Mouse (Mus musculus) neural tube, embryonic 12.5 days (tissue): Measurements from ENCODE around the gene Angpt4. TPM values are rescaled to one million over a fixed set of nuclear protein-coding genes. Genes with fewer than 3 reads are reported as not detected.

Experiments used
- ATAC-seq: fragments of 200-750 bp; cut with Nextera tagmentation; 2 replicates; pipeline ENCODE4 v1.8.0; 2017; ENCODE audit warnings: low read depth, mild to moderate bottlenecking, moderate TSS enrichment, moderate library complexity; ENCODE audit not compliant: low FRiP score
- H3K27ac ChIP-seq: fragments of 300-500 bp; sonication (generic); 2 replicates; pipeline ENCODE4 v1.5.1; 2016
- H3K27me3 ChIP-seq: fragments of 300-500 bp; sonication (generic); replicated peaks from 2 replicates; pipeline ENCODE4 v1.6.1; 2016; ENCODE audit warnings: mild to moderate bottlenecking
- H3K36me3 ChIP-seq: fragments of 300-500 bp; sonication (generic); 2 replicates; pipeline ENCODE4 v1.6.1; 2016; ENCODE audit warnings: mild to moderate bottlenecking
- H3K4me1 ChIP-seq: fragments of 300-500 bp; sonication (generic); 2 replicates; pipeline ENCODE4 v1.6.1; 2016
- H3K4me2 ChIP-seq: fragments of 300-500 bp; sonication (generic); replicated peaks from 2 replicates; pipeline ENCODE4 v1.6.1; 2016; ENCODE audit warnings: mild to moderate bottlenecking
- H3K4me3 ChIP-seq: fragments of 300-500 bp; sonication (generic); 2 replicates; pipeline ENCODE4 v1.5.1; 2016
- H3K9ac ChIP-seq: fragments of 300-500 bp; sonication (generic); 2 replicates; pipeline ENCODE4 v1.6.1; 2016; ENCODE audit warnings: mild to moderate bottlenecking
- H3K9me3 ChIP-seq: fragments of 300-500 bp; sonication (generic); 2 replicates; pipeline ENCODE4 v1.6.1; 2016; ENCODE audit warnings: mild to moderate bottlenecking
- WGBS: fragments of 180-500 bp; shearing (Covaris S2); methylation state at CpG from one replicate; pipeline ENCODE4 v1.1.7; 2016; 5-methylcytosine and 5-hydroxymethylcytosine counted together
- polyA plus RNA-seq: library from polyadenylated mRNA; unstranded; fragments of >200 nt; fragmentation: Nextera tagmentation; extraction: Ambion mirVana; gene quantifications from 2 replicates; pipeline ENCODE4 v1.2.1, GENCODE M21; 2016

Gene Angpt4
- polyA plus RNA-seq, 1 experiment from 2014 or later: 0.39 TPM

DNA sequence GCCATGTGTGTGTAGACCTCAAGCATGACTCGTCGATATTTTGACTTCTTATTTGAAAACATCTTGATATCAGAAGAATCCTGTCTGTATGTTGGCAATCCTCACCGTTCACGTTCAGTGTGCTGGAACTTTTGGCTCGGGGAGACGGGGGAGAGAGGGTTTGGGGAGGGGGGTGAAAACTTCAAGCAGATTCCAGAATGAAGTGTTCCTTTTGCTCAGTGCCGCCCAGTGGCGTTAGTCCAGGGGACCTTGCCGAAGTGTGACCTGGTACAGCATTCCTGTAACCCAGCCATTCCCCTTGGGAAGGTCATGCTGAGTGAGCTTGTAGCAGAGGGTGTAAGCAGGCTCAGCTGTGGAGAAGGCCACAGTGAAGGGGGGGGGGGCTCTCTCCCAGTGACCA, 8.1 kb downstream of the Angpt4 start:
- Histone ChIP-seq H3K9ac (no peak overlapping the region), H3K27me3 (no peaks in the 10 kb centered on the region), H3K9me3 (no peaks in the 10 kb centered on the region), H3K4me3 (no peak overlapping the region), H3K4me1 (peaks cover 10% of the 10 kb centered on the region), H3K36me3 (no peaks in the 10 kb centered on the region), H3K27ac (no peak overlapping the region), H3K4me2 (no peak overlapping the region)
- 82% methylated on average over 9 of the region's 9 CpGs for WGBS
- no peak for ATAC-seq

DNA sequence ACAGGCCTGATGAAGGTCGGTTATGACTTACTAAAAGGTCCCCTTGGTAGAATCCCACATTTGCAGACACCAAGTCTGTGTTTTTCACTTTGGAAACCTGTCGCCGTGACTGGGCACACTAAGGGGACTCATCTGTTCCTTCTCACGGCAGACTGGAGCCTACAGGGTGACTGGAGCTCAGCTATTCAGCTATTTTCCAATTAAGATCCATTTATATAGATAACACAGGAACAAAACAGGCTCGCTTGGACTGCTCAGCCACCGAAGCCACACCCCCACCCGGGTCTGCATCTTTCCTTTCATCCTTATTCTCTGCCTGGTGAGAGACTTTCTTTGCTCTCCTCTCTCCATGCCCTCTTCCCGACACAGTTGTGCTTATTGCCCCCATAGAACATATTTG, 10.1 kb downstream of the Angpt4 start:
- no peaks in the 10 kb centered on the region for H3K36me3 ChIP-seq
- H3K9ac ChIP-seq: no peak overlapping the region
- peaks cover 7% of the 10 kb centered on the region for H3K4me1 ChIP-seq
- no peaks in the 10 kb centered on the region for H3K27me3 ChIP-seq
- no peak overlapping the region for H3K27ac ChIP-seq
- 76% methylated on average over 8 of the region's 8 CpGs for WGBS
- H3K4me2 ChIP-seq: no peak overlapping the region
- H3K4me3 ChIP-seq: no peak overlapping the region
- ATAC-seq: no peak
- H3K9me3 ChIP-seq: no peaks in the 10 kb centered on the region

DNA sequence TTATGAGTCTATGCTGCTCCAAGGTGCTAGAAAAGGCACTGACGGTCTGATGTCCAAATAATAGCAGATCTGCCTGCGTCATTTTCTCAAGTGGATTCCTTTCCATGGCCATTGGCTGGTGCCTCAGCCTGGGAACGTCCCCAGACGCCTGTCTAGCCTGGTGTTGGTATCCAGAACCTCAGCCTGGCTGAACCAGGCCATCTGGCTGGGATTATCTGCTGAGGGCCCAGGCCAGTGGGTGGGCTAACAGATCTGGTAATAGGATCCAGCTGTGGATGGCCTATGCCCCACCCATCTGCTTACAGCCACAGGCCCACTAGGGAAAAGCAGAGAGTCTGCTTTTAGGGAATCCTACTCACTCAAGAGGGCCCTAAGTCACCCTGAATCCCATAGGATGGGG, 10.6 kb downstream of the Angpt4 start:
- 58% methylated on average over 4 of the region's 4 CpGs for WGBS
- peaks cover 2% of the 10 kb centered on the region; the same call in 1 of the 2 replicates for H3K4me1 ChIP-seq
- H3K36me3 ChIP-seq: no peaks in the 10 kb centered on the region
- H3K27me3 ChIP-seq: no peaks in the 10 kb centered on the region
- no peaks in the 10 kb centered on the region for H3K9me3 ChIP-seq
- no peak for ATAC-seq
- no peak overlapping the region for H3K4me2 ChIP-seq
- H3K27ac ChIP-seq: no peak overlapping the region
- H3K4me3 ChIP-seq: no peak overlapping the region
- no peak overlapping the region for H3K9ac ChIP-seq

DNA sequence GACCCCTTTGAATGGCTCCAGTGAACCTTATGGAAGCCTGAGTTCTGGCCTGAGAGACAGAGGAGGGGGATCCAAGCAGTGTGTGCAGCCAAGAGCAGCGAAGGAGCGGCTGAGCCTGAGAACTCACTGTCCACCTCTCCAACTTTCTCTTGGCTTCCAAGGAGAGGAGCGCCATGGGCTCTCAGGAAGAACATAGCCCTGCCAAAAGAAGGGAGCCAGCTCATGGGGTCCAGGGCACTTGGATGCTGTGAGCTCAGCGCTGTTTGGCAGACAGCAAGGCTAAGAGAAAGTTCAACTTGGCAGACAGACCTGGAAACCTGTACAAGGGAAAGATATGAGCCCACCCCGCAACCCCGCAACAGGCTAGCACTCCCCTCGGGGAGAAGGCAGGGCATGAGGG, 13.3 kb downstream of the Angpt4 start:
- 86% methylated on average over 7 of the region's 7 CpGs for WGBS

DNA sequence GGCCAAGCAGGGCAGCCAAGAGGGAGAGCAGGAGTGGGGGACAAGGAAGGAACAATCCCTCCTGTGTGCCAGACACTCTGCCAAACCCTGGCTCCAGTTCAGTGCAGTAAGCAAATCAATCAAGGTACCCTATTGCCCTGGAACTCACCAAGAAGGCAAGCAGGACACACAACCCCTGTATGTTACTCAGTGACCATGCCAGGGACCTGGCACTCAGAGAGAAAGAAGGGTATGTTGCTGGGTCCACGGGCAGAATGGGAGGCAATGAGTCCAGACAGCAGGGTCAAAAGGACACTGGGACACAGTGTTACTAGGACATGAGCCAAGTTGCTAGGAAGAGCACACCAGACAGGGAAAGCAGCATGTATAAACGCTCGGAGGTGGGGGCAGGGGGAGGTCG, 14.7 kb downstream of the Angpt4 start:
- H3K4me1 ChIP-seq: no peaks in the 10 kb centered on the region
- H3K36me3 ChIP-seq: no peaks in the 10 kb centered on the region
- 64% methylated on average over 4 of the region's 4 CpGs for WGBS
- no peak overlapping the region for H3K9ac ChIP-seq
- H3K9me3 ChIP-seq: no peaks in the 10 kb centered on the region
- H3K27ac ChIP-seq: no peak overlapping the region
- ATAC-seq: no peak
- no peaks in the 10 kb centered on the region for H3K27me3 ChIP-seq
- H3K4me2 ChIP-seq: no peak overlapping the region
- no peak overlapping the region for H3K4me3 ChIP-seq

More for the DNA sequence above, 13.3 kb downstream of the Angpt4 start:
- no peak overlapping the region for H3K9ac ChIP-seq
- no peaks in the 10 kb centered on the region for H3K9me3 ChIP-seq
- no peak for ATAC-seq
- H3K27me3 ChIP-seq: no peaks in the 10 kb centered on the region
- H3K4me2 ChIP-seq: no peak overlapping the region
- no peak overlapping the region for H3K4me3 ChIP-seq
- no peaks in the 10 kb centered on the region for H3K4me1 ChIP-seq
- no peaks in the 10 kb centered on the region for H3K36me3 ChIP-seq
- no peak overlapping the region for H3K27ac ChIP-seq

DNA sequence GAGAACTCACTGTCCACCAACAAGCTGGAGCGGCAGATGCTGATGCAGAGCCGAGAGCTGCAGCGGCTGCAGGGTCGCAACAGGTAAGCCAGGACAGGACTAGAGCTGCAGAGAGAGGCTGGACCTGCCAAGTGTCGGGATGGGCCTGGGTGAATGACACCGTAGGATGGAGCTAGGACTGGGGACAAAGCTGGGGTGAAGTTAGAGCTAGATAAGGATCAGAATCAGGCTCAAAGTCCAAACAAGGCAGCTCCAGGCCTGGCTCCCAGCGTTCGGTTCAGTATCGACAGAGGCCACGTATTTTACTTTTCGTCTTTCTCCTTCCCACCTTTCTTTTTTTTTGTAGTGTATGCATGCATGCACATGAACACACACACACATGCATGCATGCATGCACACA, 16.1 kb downstream of the Angpt4 start:
- no peak overlapping the region for H3K9ac ChIP-seq
- H3K9me3 ChIP-seq: no peaks in the 10 kb centered on the region
- H3K4me2 ChIP-seq: no peak overlapping the region
- H3K36me3 ChIP-seq: no peaks in the 10 kb centered on the region
- 90% methylated on average over 11 of the region's 11 CpGs for WGBS
- ATAC-seq: no peak
- H3K4me3 ChIP-seq: no peak overlapping the region
- no peaks in the 10 kb centered on the region for H3K4me1 ChIP-seq
- H3K27ac ChIP-seq: no peak overlapping the region
- no peaks in the 10 kb centered on the region for H3K27me3 ChIP-seq

DNA sequence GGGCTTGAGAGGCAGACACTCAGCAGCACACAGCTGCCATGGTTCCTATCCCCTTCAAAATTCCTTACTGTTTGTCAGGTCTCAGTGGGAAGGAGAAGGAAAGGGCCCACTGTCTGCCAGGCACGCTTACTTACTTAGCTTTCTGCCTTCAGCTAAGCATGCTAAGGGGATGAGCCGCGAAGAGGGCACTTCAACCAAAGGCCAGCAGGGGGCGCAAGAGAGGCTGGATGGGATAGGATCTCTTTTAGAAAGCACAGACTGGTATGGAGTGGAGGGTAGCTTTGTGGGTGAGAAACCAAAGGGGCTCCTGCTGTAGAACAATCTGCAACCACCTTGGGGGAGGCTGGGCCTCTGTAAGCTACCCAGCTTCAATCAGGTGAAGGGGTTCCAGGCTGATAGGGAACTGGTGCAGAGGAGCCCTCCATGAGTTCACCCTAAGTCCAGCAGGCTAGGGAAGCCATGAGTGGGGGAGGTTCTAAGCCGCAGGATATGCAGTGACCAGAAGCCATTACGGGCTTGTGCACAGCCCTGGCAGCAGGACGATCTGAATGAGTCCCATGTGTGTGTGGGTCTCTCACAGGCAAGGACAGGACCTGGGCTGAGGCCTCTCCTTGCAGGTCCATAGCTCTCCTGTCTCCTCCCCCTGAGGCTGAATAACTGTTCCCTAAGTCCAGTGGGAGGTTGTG, 19.5 kb downstream of the Angpt4 start:
- Histone ChIP-seq H3K9me3 (no peaks in the 10 kb centered on the region), H3K27ac (no peak overlapping the region), H3K27me3 (no peaks in the 10 kb centered on the region), H3K4me2 (no peak overlapping the region), H3K36me3 (no peaks in the 10 kb centered on the region), H3K4me3 (no peak overlapping the region), H3K9ac (no peak overlapping the region), H3K4me1 (no peaks in the 10 kb centered on the region)
- WGBS: 35% methylated on average over 7 of the region's 7 CpGs
- peak; percentile 75; the same call in 1 of the 2 replicates for ATAC-seq

DNA sequence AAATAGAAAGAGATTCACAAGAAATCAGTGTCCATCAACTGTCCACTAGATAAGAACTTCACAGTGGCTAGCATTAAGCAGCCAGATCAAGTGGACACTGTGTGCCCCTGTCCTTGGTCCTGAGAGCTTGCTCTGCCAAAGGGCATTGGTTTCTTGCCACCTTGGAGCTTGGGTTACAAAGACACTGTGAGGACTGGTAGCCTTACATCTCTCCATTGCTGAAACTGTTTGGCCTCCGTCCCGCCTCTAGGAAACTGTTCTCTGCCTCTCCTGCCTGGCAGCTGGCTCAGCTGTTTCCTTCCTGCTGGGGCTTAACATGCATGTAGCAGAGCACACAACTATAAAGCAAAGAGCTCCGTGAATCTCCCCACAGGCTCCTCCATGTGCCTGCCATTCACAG, 26.9 kb downstream of the Angpt4 start:
- H3K4me2 ChIP-seq: no peak overlapping the region
- WGBS: 49% methylated on average over 3 of the region's 3 CpGs
- H3K9ac ChIP-seq: no peak overlapping the region
- no peaks in the 10 kb centered on the region for H3K9me3 ChIP-seq
- H3K4me1 ChIP-seq: no peaks in the 10 kb centered on the region
- no peak overlapping the region for H3K27ac ChIP-seq
- ATAC-seq: no peak
- no peak overlapping the region for H3K4me3 ChIP-seq
- no peaks in the 10 kb centered on the region for H3K36me3 ChIP-seq
- no peaks in the 10 kb centered on the region for H3K27me3 ChIP-seq

DNA sequence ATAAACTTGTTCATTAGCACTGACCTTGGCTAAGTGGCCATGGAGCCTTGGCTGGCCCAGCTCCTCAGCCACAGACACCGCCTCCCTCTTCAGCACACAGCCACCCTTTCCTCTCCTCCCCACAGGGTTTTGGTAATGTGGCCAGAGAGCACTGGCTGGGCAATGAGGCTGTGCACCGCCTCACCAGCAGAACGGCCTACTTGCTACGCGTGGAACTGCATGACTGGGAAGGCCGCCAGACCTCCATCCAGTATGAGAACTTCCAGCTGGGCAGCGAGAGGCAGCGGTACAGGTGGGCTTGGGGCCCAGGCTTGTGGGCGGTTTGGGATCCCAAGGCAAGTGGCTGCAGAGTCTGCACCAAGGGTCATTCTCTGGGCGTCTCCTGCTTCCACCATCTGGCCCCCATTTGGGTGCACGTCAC, 27.8 kb downstream of the Angpt4 start:
- no peak for ATAC-seq
- WGBS: 75% methylated on average over 11 of the region's 11 CpGs
- no peaks in the 10 kb centered on the region for H3K4me1 ChIP-seq
- 0 out of 2 replicates have a peak overlapping the region, but pooled peaks have one; percentile 5 for H3K9ac ChIP-seq
- no peaks in the 10 kb centered on the region for H3K9me3 ChIP-seq
- no peak overlapping the region for H3K4me3 ChIP-seq
- H3K4me2 ChIP-seq: no peak overlapping the region
- no peaks in the 10 kb centered on the region for H3K27me3 ChIP-seq
- no peaks in the 10 kb centered on the region for H3K36me3 ChIP-seq
- no peak overlapping the region for H3K27ac ChIP-seq

DNA sequence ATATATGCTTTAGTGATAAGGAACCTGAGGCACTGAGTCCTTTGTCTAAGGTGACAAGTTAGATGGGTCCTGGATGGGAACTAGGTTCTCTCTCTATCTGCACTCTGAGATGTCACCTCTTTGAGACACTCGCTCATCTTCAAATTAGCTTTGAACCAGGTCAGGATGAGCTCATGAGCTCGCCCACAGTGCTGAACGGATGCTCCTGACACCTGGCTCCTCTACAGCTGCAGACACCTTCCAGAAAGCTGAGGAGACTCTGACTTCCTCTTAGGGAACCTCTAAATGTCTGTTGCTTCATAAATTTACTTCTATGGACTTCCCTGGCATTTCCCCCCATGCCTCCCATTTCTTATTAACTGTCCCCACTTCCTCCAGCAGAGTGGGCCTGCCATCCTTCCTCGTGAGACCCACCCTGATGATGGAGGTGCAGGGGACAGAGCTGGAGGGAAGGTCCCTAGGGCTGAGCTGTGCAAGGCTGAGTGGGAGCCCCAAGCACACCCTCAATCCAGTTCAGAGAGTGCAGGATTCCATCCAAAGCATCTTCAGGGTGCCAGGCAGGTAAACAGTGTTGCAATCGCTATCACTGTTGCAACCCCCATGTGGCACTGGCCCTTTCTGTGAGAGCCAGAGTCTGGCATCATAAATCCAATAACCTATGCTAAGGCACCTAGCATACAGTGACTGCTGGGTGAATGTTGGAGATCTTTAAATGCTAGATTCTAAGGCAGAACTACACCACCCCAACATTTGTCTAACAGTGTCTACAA, 28.8 kb downstream of the Angpt4 start:
- H3K36me3 ChIP-seq: no peaks in the 10 kb centered on the region
- ATAC-seq: no peak
- WGBS: 84% methylated on average over 5 of the region's 5 CpGs

DNA sequence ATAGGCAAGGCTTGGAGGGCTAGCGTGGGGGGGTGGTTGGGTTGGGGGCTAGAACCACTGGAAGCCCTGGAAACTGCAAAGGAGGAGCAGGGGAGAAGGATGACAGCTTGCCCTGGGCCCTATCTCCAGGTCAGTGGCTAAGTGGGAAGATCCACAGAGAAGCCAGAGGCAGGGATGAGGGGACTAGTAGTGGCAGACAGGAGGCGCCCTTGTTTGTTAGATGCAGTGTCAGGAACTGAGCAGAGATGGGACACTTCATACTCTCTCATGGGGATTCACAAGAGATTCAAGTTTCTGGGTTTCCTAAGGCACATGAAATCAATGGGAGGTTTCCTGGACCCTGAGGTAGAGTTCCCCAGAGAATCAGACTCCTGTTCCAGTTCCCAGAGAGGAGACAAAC, 30.3 kb downstream of the Angpt4 start:
- H3K4me1 ChIP-seq: no peaks in the 10 kb centered on the region
- H3K4me2 ChIP-seq: no peak overlapping the region
- H3K9me3 ChIP-seq: no peaks in the 10 kb centered on the region
- no peak for ATAC-seq
- H3K4me3 ChIP-seq: no peak overlapping the region
- H3K9ac ChIP-seq: no peak overlapping the region
- H3K36me3 ChIP-seq: no peaks in the 10 kb centered on the region
- WGBS: 32% methylated on average over 2 of the region's 2 CpGs
- H3K27me3 ChIP-seq: no peaks in the 10 kb centered on the region
- no peak overlapping the region for H3K27ac ChIP-seq

More for the DNA sequence above, 28.8 kb downstream of the Angpt4 start:
- no peaks in the 10 kb centered on the region for H3K9me3 ChIP-seq
- no peaks in the 10 kb centered on the region for H3K27me3 ChIP-seq
- no peaks in the 10 kb centered on the region for H3K4me1 ChIP-seq
- H3K9ac ChIP-seq: no peak overlapping the region
- no peak overlapping the region for H3K4me2 ChIP-seq
- no peak overlapping the region for H3K4me3 ChIP-seq
- H3K27ac ChIP-seq: no peak overlapping the region

DNA sequence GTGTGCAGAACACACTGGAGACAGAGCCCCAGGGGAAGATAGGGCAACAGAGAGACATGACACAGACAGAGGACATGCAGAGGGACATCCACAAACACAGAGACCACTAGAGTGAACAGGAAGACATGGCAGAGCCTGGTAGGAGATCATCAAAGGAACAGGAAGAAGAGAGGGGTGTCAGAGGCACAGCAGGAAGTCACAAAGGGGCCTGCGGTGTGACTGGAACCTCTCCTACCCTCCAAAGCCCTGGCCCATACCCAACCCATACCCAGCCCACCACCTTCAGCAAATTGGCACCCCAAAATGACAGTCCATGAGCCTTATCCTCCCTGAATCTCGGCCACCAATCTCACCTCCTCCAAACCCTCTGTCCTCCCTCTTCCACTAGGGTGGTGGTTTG, 33.1 kb downstream of the Angpt4 start:
- no peaks in the 10 kb centered on the region for H3K36me3 ChIP-seq

DNA sequence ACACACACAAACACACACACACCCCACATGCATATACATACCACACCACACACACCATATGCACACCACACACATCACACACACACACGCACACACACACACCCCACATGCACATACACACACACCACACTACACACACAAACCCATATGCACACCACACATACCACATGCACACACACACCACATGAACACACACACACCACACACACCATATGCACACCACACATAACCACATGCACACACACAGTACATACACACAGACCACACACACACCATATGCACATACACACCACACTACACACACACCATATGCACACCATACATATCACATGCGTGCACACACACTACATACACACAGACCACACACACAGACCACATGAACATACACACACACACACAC, 36.6 kb downstream of the Angpt4 start:
- Histone ChIP-seq H3K9me3 (no peaks in the 10 kb centered on the region), H3K4me3 (no peak overlapping the region), H3K27me3 (no peaks in the 10 kb centered on the region), H3K36me3 (no peaks in the 10 kb centered on the region), H3K9ac (no peak overlapping the region), H3K4me2 (no peak overlapping the region), H3K27ac (no peak overlapping the region), H3K4me1 (no peaks in the 10 kb centered on the region)
- no peak for ATAC-seq
- 91% methylated on average over 2 of the region's 2 CpGs for WGBS

More for the DNA sequence above, 33.1 kb downstream of the Angpt4 start:
- ATAC-seq: no peak
- Histone ChIP-seq H3K4me1 (no peaks in the 10 kb centered on the region), H3K4me2 (no peak overlapping the region), H3K9ac (no peak overlapping the region), H3K27me3 (no peaks in the 10 kb centered on the region), H3K27ac (no peak overlapping the region), H3K9me3 (no peaks in the 10 kb centered on the region), H3K4me3 (no peak overlapping the region)
- 63% methylated on average over 2 of the region's 2 CpGs for WGBS
